In genomic region chr11:79096673-79097072, GRCm38 (mm10) we compare ENCODE assay signal across 18 mouse cellular contexts. TPM values are rescaled to one million over a fixed set of nuclear protein-coding genes. Genes with fewer than 3 reads are reported as not detected.
DNase-seq lines count a peak whose midpoint lies in the region; ATAC-seq and TF ChIP-seq lines count a peak whose summit lies in the region.
"Had no signal": no experiment of that assay in that cellular context is flagged by ENCODE, and none has a peak within 500 bp of the region (broad histone marks: within the 10 kb centered on the region; RNA-seq: fewer than 3 reads in every experiment).

No protein-coding gene starts in this region.

- peaks cover 56% of the 10 kb centered on the region for H3K4me1 ChIP-seq in forebrain, embryonic 12.5 days
- H3K4me1 ChIP-seq in forebrain, embryonic 16.5 days (replicated peaks; ENCODE audit: control insufficient read depth, insufficient read depth, low read length): peaks cover 22% of the 10 kb centered on the region
- peaks cover 61% of the 10 kb centered on the region for H3K4me1 ChIP-seq in intestine, embryonic 15.5 days (replicated peaks)
- peaks cover 23% of the 10 kb centered on the region for H3K4me1 ChIP-seq in intestine, postnatal 0 days (replicated peaks; ENCODE audit: control insufficient read depth, insufficient read depth, low read length)
- peaks cover 53% of the 10 kb centered on the region for H3K4me1 ChIP-seq in neural tube, embryonic 13.5 days (replicated peaks)

- no peak for DNase-seq in neural tube, embryonic 10.5 days (ENCODE audit: extremely low spot score, low spot score)
- no peak for DNase-seq in frontal cortex, postnatal 25 days (ENCODE audit: low spot score in 2 of 2)
- DNase-seq in thymus, postnatal 36 days: no peak
- DNase-seq: cerebellum, postnatal 36 days; heart, adult 11 months; heart, postnatal 36 days; kidney, adult 2 months; kidney, postnatal 4 days; liver, embryonic 13.5 days; retina, postnatal 1 day; thymus, postnatal 14 days had no signal

- H3K27ac ChIP-seq in forebrain, embryonic 12.5 days: peak overlapping the region; percentile 79; the same call in 1 of the 2 replicates
- H3K27ac ChIP-seq in forebrain, embryonic 16.5 days (ENCODE audit: low read length): no peak overlapping the region
- peak overlapping the region; percentile 33; the same call in 1 of the 2 replicates for H3K27ac ChIP-seq in intestine, embryonic 15.5 days
- H3K27ac ChIP-seq in intestine, postnatal 0 days (ENCODE audit: low read depth, low read length): no peak overlapping the region; the same call in 1 of the 2 replicates
- peak overlapping the region; percentile 77 for H3K27ac ChIP-seq in neural tube, embryonic 13.5 days (replicated peaks)
- H3K27ac ChIP-seq: liver, embryonic 13.5 days had no signal

- no peak for TF ChIP-seq CTCF in intestine, postnatal 0 days (IDR thresholded peaks at IDR 0.05; ENCODE audit: low read depth)

- H3K9me3 ChIP-seq in forebrain, embryonic 12.5 days: no peaks in the 10 kb centered on the region
- no peaks in the 10 kb centered on the region for H3K9me3 ChIP-seq in forebrain, embryonic 16.5 days (ENCODE audit: control insufficient read depth, low read length)
- no peaks in the 10 kb centered on the region for H3K9me3 ChIP-seq in intestine, embryonic 15.5 days
- H3K9me3 ChIP-seq in intestine, postnatal 0 days (ENCODE audit: control insufficient read depth): no peaks in the 10 kb centered on the region
- no peaks in the 10 kb centered on the region for H3K9me3 ChIP-seq in neural tube, embryonic 13.5 days
- H3K9me3 ChIP-seq: embryonic facial prominence, embryonic 13.5 days; liver, embryonic 13.5 days; neural tube, embryonic 15.5 days had no signal

- H3K36me3 ChIP-seq in forebrain, embryonic 12.5 days (replicated peaks): no peaks in the 10 kb centered on the region
- no peaks in the 10 kb centered on the region for H3K36me3 ChIP-seq in forebrain, embryonic 16.5 days (ENCODE audit: control insufficient read depth, insufficient read depth)
- H3K36me3 ChIP-seq in intestine, embryonic 15.5 days: no peaks in the 10 kb centered on the region
- peaks cover 15% of the 10 kb centered on the region; the same call in 1 of the 2 replicates for H3K36me3 ChIP-seq in intestine, postnatal 0 days (ENCODE audit: control insufficient read depth, insufficient read depth)
- no peaks in the 10 kb centered on the region for H3K36me3 ChIP-seq in neural tube, embryonic 13.5 days
- H3K36me3 ChIP-seq: embryonic facial prominence, embryonic 13.5 days; liver, embryonic 13.5 days; neural tube, embryonic 15.5 days had no signal

- no peak for ATAC-seq in forebrain, embryonic 12.5 days (ENCODE audit: low FRiP score)
- ATAC-seq in forebrain, embryonic 16.5 days: no peak
- ATAC-seq in intestine, embryonic 15.5 days: no peak
- no peak for ATAC-seq in intestine, postnatal 0 days
- no peak for ATAC-seq in neural tube, embryonic 13.5 days (ENCODE audit: low read depth)

- no peak overlapping the region for H3K4me2 ChIP-seq in forebrain, embryonic 12.5 days
- no peak overlapping the region for H3K4me2 ChIP-seq in forebrain, embryonic 16.5 days (ENCODE audit: low read length)
- no peak overlapping the region for H3K4me2 ChIP-seq in intestine, embryonic 15.5 days (replicated peaks)
- no peak overlapping the region for H3K4me2 ChIP-seq in intestine, postnatal 0 days (replicated peaks; ENCODE audit: low read depth)
- H3K4me2 ChIP-seq in neural tube, embryonic 13.5 days: no peak overlapping the region
- H3K4me2 ChIP-seq: embryonic facial prominence, embryonic 13.5 days; liver, embryonic 13.5 days; neural tube, embryonic 15.5 days had no signal

- no peaks in the 10 kb centered on the region for H3K27me3 ChIP-seq in forebrain, embryonic 12.5 days
- no peaks in the 10 kb centered on the region for H3K27me3 ChIP-seq in forebrain, embryonic 16.5 days (replicated peaks; ENCODE audit: control insufficient read depth, insufficient read depth, low read length)
- H3K27me3 ChIP-seq in intestine, embryonic 15.5 days (replicated peaks): no peaks in the 10 kb centered on the region
- no peaks in the 10 kb centered on the region for H3K27me3 ChIP-seq in intestine, postnatal 0 days (replicated peaks; ENCODE audit: control insufficient read depth, insufficient read depth, low read length)
- H3K27me3 ChIP-seq in neural tube, embryonic 13.5 days: no peaks in the 10 kb centered on the region
- H3K27me3 ChIP-seq: embryonic facial prominence, embryonic 13.5 days; liver, embryonic 13.5 days; neural tube, embryonic 15.5 days had no signal

- WGBS in forebrain, embryonic 12.5 days: 81% methylated on average over 5 of the region's 5 CpGs
- 79% methylated on average over 5 of the region's 5 CpGs for WGBS in forebrain, embryonic 16.5 days
- 57% methylated on average over 5 of the region's 5 CpGs for WGBS in intestine, embryonic 15.5 days
- WGBS in intestine, postnatal 0 days: 56% methylated on average over 5 of the region's 5 CpGs
- WGBS in neural tube, embryonic 13.5 days: 77% methylated on average over 5 of the region's 5 CpGs

- H3K4me3 ChIP-seq in forebrain, embryonic 12.5 days (replicated peaks): no peak overlapping the region
- H3K4me3 ChIP-seq in forebrain, embryonic 16.5 days (replicated peaks; ENCODE audit: low read length): no peak overlapping the region
- H3K4me3 ChIP-seq in intestine, embryonic 15.5 days (replicated peaks): no peak overlapping the region
- no peak overlapping the region for H3K4me3 ChIP-seq in intestine, postnatal 0 days (ENCODE audit: low read depth, low read length)
- H3K4me3 ChIP-seq in neural tube, embryonic 13.5 days: no peak overlapping the region
- H3K4me3 ChIP-seq: embryonic facial prominence, embryonic 13.5 days; liver, embryonic 13.5 days; neural tube, embryonic 15.5 days had no signal

- no peak overlapping the region for H3K9ac ChIP-seq in forebrain, embryonic 12.5 days
- no peak overlapping the region for H3K9ac ChIP-seq in forebrain, embryonic 16.5 days (replicated peaks; ENCODE audit: low read depth, low read length)
- H3K9ac ChIP-seq in intestine, embryonic 15.5 days: no peak overlapping the region
- no peak overlapping the region for H3K9ac ChIP-seq in intestine, postnatal 0 days (ENCODE audit: low read depth, low read length)
- H3K9ac ChIP-seq in neural tube, embryonic 13.5 days: no peak overlapping the region
- H3K9ac ChIP-seq: embryonic facial prominence, embryonic 13.5 days; liver, embryonic 13.5 days; neural tube, embryonic 15.5 days had no signal

RNA-seq across cellular contexts. Expression of gene Ksr1, which starts 49.5 kb away (rescaled TPM):
- 4.7 and 7.6 TPM in 2 replicates for polyA plus RNA-seq in forebrain, embryonic 12.5 days (2016; fragmentation: Nextera tagmentation; extraction: Ambion mirVana)
- 3.7 and 5.1 TPM in 2 replicates for polyA plus RNA-seq in forebrain, embryonic 16.5 days (2015; fragmentation: Nextera tagmentation; extraction: Ambion mirVana)
- 3.5 and 4.4 TPM in 2 replicates for polyA plus RNA-seq in intestine, embryonic 15.5 days (2015; fragmentation: Nextera tagmentation; extraction: Ambion mirVana)
- 4.7 and 6.8 TPM in 2 replicates for polyA plus RNA-seq in intestine, postnatal 0 days (2015; fragmentation: Nextera tagmentation; extraction: Ambion mirVana)
- polyA plus RNA-seq in neural tube, embryonic 13.5 days (2015; fragmentation: Nextera tagmentation; extraction: Ambion mirVana): 4.6 and 4.8 TPM in 2 replicates

Comparison
In these comparisons a context has a peak if more than half of its experiments do, and no peak if none do; other contexts are left out.
1. H3K27ac ChIP-seq: peak in forebrain, embryonic 12.5 days (single experiment), intestine, embryonic 15.5 days (single experiment) and neural tube, embryonic 13.5 days (single experiment); none in forebrain, embryonic 16.5 days (single experiment) and intestine, postnatal 0 days (single experiment).